Mouse (Mus musculus) heart, postnatal 10 days (tissue): ENCODE measurements around the gene Tjp1. TPM values are rescaled to one million over a fixed set of nuclear protein-coding genes. Genes with fewer than 3 reads are reported as not detected.

ENCODE experiments used
- DNase-seq, 2 experiments: peaks; one replicate each; pipeline ENCODE4 v3.0.0; 2021
- intact Hi-C: fragments of 180-260 bp; cut with DNase I; formaldehyde crosslinking; loops from one replicate; pipeline ENCODE4 v1.15.1; 2025
- total RNA-seq, 2 experiments: library from RNA; stranded (reverse); gene quantifications; 2 replicates each; pipeline ENCODE4 v1.2.3; 2021

Gene Tjp1
- total RNA-seq, 2 experiments from 2014 or later: 143 to 169 TPM

DNA sequence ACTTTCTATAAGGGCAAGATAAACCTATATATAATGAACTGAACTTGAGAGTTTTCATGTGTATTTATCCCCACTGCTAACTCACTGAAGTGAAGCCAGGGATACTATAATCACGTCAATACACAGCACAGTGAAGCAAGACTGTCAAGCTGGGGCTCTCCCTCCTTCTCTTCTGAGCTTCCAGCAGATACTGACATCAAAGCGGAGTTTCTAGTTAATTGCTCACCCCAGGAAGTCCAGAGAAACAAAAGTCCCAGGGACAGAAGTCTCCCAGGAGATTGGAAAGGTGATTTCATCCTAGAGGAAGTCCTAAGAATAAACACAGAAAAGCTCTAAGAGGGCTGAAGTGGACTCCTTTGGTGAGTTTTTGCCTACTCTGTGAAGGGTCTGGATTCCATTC is 132.9 kb downstream of the Tjp1 start:
- DNase-seq: no peak
- intact Hi-C loops: no loop called here

DNA sequence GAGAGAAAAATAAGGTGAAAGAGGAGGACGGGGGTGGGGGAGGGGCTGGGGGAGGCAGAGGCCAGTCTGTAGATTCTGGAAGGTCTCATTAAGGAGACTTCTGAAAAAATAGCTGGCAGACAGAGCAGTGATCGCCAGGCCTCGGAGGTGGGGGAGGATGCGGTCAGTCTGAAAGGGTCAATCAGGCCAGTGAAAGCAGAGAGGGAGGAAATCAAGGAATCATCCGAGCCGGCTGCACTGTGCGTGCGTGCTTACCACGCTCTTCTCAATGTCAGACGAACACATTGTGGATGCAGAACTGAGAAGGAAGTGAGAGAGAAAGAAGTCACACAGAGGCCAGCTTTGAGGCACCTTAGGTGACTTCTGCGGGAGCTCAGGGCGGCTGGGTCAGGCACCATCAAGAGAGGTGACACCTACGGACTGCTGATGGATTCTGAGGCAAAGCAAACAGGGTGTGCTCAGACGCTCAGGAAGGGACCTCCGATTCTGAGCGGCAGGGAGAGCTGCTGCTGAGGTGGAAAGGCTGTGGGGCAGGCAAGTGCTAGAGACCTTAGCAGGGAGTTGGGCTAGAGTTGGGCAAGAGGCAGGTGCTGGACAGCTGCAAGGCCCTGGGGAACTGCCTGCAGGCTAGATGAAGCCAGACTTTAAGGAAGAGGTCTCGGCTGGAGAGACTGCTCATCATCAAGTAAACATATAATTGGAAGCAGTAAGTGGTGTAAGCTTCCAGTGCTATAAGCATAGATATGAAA is 133.7 kb downstream of the Tjp1 start:
- intact Hi-C loops: loop anchor here (2.0 kb wide), 1 partner anchor 25 kb away; no protein-coding TSS in a partner anchor

DNA sequence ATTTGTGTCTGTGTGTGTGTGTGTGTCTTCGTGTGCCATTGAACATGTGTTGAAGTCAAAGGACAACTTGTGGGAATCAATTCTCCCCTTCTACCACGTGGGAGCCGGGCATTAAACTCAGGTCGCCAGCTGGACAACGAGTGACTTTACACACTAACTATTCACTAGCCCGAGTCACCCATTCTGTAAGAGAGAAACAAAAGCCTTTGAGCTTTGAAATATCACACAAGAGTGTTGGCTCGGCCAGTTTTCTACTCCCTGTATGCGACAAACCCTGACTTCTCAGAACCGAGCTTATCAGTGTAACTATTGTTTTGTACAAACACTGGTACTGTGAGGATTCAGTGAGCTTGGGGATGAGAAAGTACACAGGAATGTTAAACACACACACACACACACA is 134.6 kb downstream of the Tjp1 start:
- intact Hi-C loops: loop anchor here (2.0 kb wide), 1 partner anchor 26 kb away; no protein-coding TSS in a partner anchor

More for the DNA sequence above, 133.7 kb downstream of the Tjp1 start:
- peak in 1 of 2 experiments; percentile 26 for DNase-seq

DNA sequence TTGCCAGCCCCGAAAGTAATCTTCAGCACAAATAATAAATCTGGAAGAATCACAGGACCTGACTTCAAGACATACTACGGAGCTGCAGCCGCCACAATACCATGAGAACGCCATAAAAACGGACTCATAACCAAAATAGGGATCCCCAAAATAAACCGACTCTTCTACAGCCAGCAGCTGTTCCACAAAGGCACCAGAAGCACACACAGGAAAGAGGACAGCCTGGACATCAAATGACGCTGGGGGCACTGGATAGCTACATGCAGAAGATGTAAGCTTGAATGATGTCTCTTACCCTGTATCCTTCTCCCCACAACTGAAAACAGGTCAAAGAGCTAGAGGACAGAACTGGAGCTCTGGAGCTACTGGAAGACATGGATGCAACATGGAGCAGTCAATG is 138.0 kb downstream of the Tjp1 start:
- intact Hi-C loops: no loop called here
- no peak for DNase-seq

More for the DNA sequence above, 134.6 kb downstream of the Tjp1 start:
- no peak for DNase-seq

DNA sequence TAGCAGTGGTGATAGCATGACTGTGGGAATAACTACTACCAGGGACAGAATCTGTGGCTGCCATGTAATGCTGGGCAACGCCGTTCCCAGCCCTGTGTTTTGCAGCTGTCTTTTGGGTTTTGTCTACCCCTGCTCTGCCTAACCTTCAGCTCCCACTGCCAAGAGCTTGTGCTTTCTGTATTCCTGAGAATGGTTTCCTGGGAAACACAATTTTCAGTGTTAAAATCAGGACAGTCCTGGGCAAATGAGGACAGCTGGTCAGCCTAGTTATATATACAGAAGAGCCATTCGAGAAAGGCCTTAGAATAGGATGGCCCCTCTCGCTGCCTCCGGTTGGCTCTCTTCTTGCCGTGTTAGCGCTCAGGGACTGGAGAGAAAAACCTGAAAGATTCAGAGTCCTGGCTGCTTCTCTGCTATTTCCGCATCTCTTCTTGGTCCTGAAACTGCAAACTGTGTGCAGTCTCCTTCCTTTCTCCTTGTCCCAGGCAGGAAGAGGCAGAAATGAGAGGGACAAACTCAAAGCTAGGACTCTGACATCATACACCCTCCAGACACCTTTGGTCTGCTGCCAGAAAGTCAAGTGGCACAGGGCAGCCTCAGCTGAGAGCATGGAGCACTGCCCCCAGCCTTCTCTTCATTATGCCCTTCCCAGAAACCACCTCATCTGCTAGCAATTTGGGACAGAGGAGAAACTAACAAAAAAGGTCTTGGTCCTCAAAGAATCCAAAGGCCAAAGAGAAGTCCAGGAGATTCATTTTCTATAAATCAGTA is 139.2 kb downstream of the Tjp1 start:
- peak; percentile 79 to 83 for DNase-seq
- intact Hi-C loops: no loop called here

DNA sequence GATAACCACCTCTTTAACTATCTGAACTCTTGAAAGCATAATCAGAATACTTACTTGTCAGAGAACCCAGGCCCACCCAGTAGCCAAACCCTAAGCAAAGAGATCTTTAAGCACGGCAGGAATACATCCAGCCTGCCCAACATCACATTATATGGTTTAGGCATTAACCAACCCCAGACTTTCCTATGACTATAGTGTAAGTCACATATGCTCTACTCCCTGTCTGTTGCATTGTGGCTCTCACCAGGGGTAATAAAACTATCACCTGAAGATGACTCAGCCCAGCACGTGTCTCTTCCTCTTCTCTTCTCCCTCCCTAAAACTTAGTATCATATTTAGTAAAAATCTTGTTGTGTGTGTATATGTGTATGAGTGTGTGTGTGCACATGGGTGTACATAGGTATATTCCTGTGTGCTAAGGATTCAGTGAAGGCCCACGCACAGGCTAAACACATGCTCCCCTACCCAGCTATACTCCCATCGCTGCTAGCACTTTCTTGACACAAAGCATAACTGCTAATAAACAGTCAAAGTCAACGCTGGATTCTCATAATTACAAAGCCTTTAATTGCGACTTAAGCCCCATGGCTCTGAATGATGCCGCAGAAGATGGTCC is 139.9 kb downstream of the Tjp1 start:
- DNase-seq: no peak
- intact Hi-C loops: no loop called here

DNA sequence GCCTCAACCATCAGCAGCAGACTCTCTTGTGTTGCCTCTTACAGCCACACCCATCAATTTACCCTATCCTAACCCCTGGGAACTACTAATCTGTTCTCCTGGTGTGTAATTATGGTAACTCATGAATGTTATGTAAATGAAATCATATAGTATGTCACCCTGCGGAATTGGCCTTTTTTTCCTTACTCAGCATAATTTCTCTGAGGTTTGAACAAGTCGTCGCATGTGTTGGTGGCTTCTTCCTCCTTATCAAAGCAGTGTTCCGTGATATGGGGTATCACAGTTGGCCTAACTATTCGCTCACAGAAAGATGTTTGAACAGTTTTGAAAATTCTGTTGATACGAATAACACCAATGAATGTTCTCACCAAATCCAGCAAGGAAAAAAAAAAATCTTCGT is 142.8 kb downstream of the Tjp1 start:
- intact Hi-C loops: no loop called here

DNA sequence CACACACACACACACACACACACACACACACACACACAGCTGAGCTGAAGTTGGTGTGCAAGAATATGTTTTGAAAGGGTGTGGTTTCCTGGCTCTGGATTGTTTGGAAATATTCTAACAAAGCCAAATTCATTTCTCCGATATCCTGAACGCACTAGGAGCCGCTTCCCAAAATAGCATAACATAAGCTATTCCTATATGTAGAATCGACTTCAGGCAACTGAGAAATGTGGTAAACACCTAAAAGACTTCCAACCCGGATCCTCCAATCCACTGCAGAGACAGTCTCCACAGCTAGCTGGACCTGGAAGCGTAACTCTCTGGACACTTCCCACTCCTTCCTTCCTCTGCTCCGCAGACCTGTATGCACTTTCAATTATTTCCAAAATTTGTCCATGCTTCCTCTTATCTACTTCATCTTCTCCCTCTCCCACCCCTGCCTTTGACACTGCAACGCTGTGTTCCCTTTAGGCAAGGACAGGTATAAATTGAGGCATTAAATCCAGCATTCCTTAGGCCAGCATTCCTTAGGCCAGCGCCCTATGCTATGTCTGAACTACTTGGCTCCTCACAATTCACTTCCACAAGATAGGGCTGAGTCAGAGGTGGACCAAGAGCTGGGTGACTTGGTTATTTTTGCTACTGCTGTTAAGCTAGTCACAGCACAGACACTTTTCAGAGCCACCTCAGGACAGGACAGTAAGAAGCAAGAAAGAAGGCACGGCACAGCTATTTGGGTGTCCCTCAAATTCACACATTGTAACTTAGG is 144.9 kb downstream of the Tjp1 start:
- peak in 1 of 2 experiments; percentile 29 for DNase-seq
- intact Hi-C loops: no loop called here

More for the DNA sequence above, 142.8 kb downstream of the Tjp1 start:
- DNase-seq: no peak

DNA sequence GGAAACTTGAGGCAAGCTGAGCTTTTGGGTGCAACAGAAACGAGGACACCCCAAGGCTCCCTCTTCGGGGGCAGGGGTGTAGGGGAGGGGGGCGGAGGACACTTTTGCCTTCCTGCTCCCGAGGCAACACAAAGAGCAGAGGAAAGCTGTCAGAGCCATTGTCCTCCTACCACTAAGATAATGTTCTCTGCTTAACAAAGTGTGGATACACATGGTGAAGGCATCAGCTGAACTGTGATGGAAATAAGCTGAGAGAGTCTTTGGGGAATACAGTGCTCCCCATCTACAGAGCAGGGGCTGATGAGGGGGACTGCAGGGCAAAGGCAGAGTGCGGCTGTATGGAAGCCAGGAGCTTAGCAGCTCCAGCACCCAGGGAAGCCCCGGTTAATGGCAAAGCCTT is 145.7 kb downstream of the Tjp1 start:
- peak in 1 of 2 experiments; percentile 30 for DNase-seq
- intact Hi-C loops: no loop called here

DNA sequence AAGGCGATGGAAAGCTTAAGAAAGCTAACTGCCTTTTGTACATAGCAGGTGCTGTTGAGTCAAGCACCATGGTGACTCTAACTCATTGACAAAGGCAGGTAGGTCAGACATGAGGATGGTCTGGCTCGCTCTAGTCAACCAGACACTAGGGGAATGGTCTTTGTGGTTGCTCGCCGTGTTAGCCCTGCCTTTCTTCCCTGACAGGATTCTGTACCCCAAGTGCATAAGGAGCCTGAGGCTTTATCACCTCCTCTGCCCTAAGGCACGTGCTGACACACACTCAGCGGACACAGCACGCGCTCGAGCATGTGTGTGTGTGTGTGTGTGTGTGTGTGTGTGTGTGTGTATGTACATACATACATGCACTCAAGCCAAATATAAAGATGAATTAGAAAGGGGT is 146.9 kb downstream of the Tjp1 start:
- intact Hi-C loops: no loop called here
- no peak for DNase-seq

DNA sequence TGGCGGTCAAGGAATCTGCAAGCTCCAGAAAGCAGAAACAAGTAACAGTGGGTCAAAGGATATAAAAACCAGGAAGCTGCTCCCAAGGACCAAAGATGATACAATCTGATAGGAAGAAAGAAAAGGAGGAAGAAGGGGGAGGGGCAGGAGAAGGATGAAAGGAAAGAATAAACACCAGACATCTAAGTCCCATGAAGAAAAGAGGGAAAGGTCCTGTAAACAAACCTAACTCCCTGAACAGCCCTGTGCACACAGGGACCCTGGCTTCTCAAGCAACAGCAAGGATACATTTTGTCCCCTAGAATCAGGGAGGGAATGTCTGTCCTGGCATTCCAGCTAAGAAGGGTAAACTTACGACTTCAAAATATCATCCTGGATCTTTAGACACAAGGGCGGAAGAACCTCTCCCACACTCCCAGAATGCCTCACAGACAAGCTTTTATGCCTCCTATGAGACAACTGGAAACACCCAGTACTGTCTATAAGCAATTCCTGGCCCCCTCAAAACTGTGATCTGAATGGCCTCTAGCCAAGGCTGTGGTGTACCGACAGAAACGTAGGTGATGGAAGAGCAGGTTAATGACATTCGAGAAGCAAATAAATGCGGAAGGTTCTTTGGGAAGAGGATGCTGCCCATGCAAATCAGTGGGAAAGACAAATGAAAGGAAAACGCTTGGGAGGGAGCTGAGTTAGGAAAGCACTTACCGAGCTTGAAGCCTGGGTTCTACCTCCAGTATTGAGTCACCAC is 148.6 kb downstream of the Tjp1 start:
- no peak for DNase-seq
- intact Hi-C loops: no loop called here

DNA sequence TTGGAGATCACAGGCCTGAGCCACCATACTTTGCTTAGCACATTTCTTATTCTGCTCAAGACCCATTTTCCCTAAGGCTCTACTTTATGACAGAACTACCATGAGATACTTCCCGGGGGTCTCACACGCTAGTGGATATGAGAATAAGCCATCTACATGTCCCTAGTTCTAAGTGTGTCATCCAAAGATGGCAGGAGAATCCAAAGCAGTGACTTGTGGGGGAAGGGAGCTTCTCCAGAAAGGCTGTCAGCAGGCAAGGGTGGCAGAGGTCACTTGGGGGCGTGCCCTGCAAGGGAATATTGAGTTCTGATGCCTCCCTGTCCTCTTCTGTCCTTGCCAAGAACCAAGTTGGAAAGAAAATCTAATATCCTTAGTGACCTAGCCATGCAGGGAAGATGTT is 150.1 kb downstream of the Tjp1 start:
- DNase-seq: no peak
- intact Hi-C loops: no loop called here

DNA sequence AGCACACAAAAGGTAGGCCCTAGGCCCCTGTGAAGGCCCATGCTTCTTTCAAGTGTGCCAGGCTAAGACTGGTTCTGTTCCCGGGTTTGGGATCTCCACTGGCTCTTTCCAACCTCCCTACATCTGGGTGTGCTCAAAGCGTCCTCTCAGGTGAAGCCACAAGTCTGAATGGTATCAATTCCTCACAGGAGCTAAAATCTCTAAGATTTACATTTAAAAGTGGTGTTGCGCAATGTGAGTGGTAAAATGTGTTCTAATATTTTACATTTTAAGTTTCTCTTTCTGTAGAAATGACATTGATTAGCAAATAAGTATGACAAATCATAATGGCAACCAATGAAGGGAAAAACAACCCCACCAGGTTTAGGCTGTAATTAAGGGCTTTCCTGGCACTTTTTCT is 152.0 kb downstream of the Tjp1 start:
- intact Hi-C loops: no loop called here
- no peak for DNase-seq

DNA sequence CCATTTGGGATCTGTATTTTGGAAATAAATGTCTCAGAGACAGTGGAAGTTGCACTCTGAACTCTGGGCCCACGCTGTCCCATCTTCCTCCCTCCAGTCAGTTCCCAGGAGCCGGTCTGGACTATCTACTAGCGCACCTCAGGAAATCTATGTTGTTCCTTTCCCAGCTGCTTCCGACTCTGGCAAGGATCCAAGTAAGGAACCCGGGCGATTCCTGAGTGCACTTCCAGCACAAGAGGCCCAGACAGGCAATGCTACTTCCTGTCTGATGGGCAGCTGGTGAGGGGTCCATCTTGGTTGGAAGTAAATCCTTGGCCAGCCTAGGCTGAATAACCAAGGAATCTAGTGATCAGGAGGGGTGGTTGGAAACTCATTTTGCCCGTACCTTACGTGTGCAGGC is 152.4 kb downstream of the Tjp1 start:
- peak; percentile 63 to 70 for DNase-seq
- intact Hi-C loops: no loop called here

DNA sequence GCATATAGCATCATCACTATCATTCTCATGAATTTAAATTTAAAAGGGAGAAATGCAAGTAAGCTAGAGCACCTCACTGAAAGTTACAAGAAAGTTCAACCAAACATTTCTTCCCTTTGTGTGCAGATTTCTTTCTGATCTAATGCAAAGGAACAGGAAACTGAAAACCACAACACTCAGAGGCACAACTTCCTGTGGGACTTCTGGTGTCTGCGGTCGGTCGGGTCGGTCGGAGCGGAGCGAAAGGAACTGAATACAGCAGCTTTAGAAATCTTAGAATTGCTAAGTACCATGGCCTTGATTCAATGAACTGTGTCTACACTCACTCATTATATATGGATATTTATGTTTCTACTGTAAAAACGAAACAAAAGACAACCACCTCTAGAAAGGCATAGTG is 154.2 kb downstream of the Tjp1 start:
- intact Hi-C loops: loop anchor here (5.0 kb wide), 1 partner anchor 84 kb away; no protein-coding TSS in a partner anchor
- DNase-seq: peak in 1 of 2 experiments; percentile 41

DNA sequence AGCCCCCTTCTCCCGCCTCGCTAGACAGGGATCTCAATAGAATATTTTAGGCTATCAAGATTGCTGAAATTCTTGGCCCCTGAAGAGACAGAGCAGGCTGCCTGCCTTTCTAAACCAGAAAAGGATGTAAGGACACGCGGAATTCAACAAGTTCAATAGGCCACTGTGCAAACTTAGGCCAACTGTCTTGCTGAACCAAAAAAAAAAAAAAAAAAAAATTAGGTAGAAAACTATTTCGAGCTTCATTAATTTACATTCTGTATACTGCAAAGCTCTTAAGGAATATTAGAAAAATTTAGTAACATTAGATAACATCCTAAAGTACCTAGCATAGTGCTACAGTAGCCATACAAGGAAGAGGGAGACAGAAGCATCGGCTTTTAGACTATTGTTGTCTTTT is 155.8 kb downstream of the Tjp1 start:
- intact Hi-C loops: loop anchor here (2.0 to 5.0 kb wide), 2 partner anchors 47 to 86 kb away; no protein-coding TSS in a partner anchor
- DNase-seq: no peak

DNA sequence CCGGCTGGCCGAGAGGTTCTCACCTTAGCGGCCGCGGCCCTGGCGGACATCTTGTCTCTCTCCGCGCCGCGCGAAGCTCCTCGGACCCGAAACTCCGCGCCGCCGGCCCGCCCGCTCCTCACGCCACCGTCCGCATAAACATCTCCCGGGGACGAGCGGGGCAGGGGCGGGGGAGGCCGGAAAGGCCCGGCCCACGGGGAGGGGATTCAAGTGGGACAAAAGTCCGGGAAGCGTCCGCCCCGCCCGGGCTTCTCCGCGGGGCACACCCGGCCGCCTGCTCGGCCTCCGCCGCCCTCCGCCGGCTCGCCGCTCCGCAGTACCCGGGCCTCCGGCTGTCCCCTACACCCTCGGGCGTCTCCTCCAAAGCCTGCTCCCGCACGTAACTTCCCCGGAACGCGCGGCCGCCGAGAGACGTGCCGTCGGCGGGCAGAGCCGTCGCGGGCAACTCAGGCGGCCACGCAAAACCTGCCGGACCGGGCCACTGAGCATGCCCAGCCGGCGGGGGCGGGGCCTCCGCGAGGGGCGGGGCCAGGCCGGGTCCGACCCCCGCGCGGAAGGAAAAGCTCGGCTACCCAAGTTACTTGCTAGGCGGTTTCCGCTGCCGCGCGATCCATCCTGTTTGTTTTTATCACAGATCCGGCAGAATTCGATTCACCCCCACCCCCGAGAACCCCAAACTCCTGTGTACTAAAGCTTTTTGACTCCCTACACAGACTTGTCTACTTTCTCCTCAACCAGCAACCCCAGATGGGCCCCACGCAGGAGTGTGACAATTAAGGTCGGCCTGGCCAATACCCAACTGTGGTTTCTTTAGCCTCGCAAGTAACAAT is 156.6 kb downstream of the Tjp1 start:
- DNase-seq: peak; percentile 95
- intact Hi-C loops: loop anchor here (2.0 to 5.0 kb wide), 2 partner anchors 48 to 86 kb away; no protein-coding TSS in a partner anchor

DNA sequence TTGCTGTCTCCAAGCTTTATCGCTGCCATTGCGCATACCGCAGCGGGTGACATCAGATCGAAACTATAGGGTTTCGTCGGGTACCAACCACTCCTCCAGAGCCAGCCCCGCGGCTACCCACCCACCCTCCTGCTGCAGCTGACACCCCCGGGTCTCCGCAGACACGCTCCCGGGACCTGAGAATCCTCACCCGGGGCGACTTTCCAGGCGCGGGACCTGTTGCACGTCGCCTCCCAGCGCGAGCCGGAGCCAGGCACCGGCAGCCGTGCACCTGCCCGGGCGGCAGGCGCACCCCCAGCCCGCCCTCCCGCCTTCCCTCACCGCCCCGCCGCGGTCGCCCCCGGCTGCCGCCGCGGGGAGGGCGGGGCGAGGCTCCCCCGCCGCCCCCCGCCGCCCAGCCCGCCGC is 157.2 kb downstream of the Tjp1 start:
- intact Hi-C loops: loop anchor here (2.0 to 5.0 kb wide), 2 partner anchors 48 to 87 kb away; no protein-coding TSS in a partner anchor
- peak; percentile 55 for DNase-seq

DNA sequence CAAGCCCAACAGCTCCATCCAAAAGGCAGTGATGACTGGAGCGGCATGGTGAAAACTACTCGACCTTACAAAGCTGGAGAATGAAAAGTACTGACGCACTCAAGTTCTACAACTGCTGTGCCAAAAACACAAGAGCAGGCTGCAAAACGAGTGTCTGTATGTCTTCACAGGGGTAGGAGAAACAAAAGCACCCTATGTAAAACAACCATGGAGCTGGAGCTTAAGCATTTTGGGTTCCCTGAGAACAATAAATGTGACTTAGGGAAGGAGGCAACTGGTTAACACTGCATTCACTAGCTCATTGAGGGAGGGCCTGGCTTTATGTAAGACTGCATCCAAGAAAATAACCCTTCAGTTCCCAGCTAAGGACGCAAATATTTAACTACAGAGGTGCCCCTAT is 158.5 kb downstream of the Tjp1 start:
- intact Hi-C loops: loop anchor here (2.0 kb wide), 2 partner anchors 14 to 50 kb away; no protein-coding TSS in a partner anchor
- DNase-seq: no peak
